ENCODE assay signal across 10 mouse cellular contexts in genomic region chr16:30390650-30391340, GRCm38 (mm10). TPM values are rescaled to one million over a fixed set of nuclear protein-coding genes. Genes with fewer than 3 reads are reported as not detected.
DNase-seq lines count a peak whose midpoint lies in the region; ATAC-seq and TF ChIP-seq lines count a peak whose summit lies in the region.
"Had no signal": no experiment of that assay in that cellular context is flagged by ENCODE, and none has a peak within 500 bp of the region (broad histone marks: within the 10 kb centered on the region; RNA-seq: fewer than 3 reads in every experiment).

No protein-coding gene starts in this region.

- H3K9ac ChIP-seq in kidney, embryonic 15.5 days = no peak overlapping the region

- intact Hi-C loops in left cerebral cortex, adult 2 months (cut with DNase I) = no loop called here

- no peak for ATAC-seq in kidney, embryonic 15.5 days (replicated peaks; ENCODE audit: low FRiP score)
- ATAC-seq: activated CD4-positive, CD25-positive, alpha-beta regulatory T cell, adult 4 months had no signal

- peaks cover 24% of the 10 kb centered on the region for H3K79me3 ChIP-seq in C2C12 (ENCODE audit: low read depth)

- no peak overlapping the region for H3K4me3 ChIP-seq in kidney, adult 2 months (ENCODE audit: insufficient read depth, low read depth, low read length)
- H3K4me3 ChIP-seq in kidney, embryonic 15.5 days (replicated peaks) = no peak overlapping the region
- no peak overlapping the region for H3K4me3 ChIP-seq in C2C12 (ENCODE audit: insufficient read depth, poor library complexity, severe bottlenecking)
- no peak overlapping the region for H3K4me3 ChIP-seq in cerebellum, adult 2 months (replicated peaks; ENCODE audit: insufficient read depth, low read depth, low read length)
- H3K4me3 ChIP-seq in left cerebral cortex, adult 2 months = no peak overlapping the region

- no peak for TF ChIP-seq CTCF in kidney, adult 2 months (conservative IDR thresholded peaks at IDR 0.05; ENCODE audit: insufficient read depth, insufficient read length, low read depth, low read length)
- TF ChIP-seq CTCF in C2C12 (IDR thresholded peaks at IDR 0.05; ENCODE audit: control insufficient read depth, insufficient read depth, insufficient read length) = no peak
- no peak for TF ChIP-seq CTCF in cerebellum, adult 2 months (IDR thresholded peaks at IDR 0.05; ENCODE audit: borderline replicate concordance, insufficient read depth, low read depth, low read length)
- no peak for TF ChIP-seq CTCF in left cerebral cortex, adult 2 months (IDR thresholded peaks at IDR 0.05)

- 64% methylated on average over 5 of the region's 5 CpGs for WGBS in kidney, adult 2 months
- WGBS in kidney, embryonic 15.5 days = 86% methylated on average over 5 of the region's 5 CpGs
- WGBS in cerebellum, adult 2 months = 78% methylated on average over 5 of the region's 5 CpGs

- H3K9me3 ChIP-seq in kidney, embryonic 15.5 days (replicated peaks) = no peaks in the 10 kb centered on the region

- H3K79me2 ChIP-seq in C2C12 (ENCODE audit: control insufficient read depth, insufficient read depth) = peaks cover 30% of the 10 kb centered on the region

- no peak overlapping the region for H3K4me2 ChIP-seq in kidney, embryonic 15.5 days

- H3K27me3 ChIP-seq in kidney, adult 2 months (replicated peaks; ENCODE audit: control insufficient read depth, insufficient read depth, low read length) = no peaks in the 10 kb centered on the region
- H3K27me3 ChIP-seq in kidney, embryonic 15.5 days = no peaks in the 10 kb centered on the region
- H3K27me3 ChIP-seq in C2C12 (ENCODE audit: control insufficient read depth, insufficient read depth, insufficient read length) = no peaks in the 10 kb centered on the region
- H3K27me3 ChIP-seq in cerebellum, adult 2 months (ENCODE audit: control insufficient read depth, insufficient read depth, low read length) = no peaks in the 10 kb centered on the region

- DNase-seq in kidney, adult 2 months = peak; percentile 71
- peak; percentile 28 for DNase-seq in R1 (ENCODE audit: low read depth, low spot score)
- peak; percentile 36 to 53 for DNase-seq in kidney, postnatal 36 days
- no peak for DNase-seq in cerebellum, postnatal 36 days
- no peak for DNase-seq in cerebellum, adult 2 months
- no peak for DNase-seq in left cerebral cortex, adult 2 months (ENCODE audit: extremely low spot score in 1 of 2, low spot score in 2 of 2)
- DNase-seq: gastrocnemius, postnatal 10 days had no signal

- no peak overlapping the region for H3ac ChIP-seq in C2C12 (ENCODE audit: control insufficient read depth, insufficient read length, low read depth)

- peaks cover 8% of the 10 kb centered on the region; the same call in 1 of the 2 replicates for H3K4me1 ChIP-seq in kidney, adult 2 months (ENCODE audit: control insufficient read depth, insufficient read depth, low read length)
- H3K4me1 ChIP-seq in kidney, embryonic 15.5 days = peaks cover 26% of the 10 kb centered on the region
- H3K4me1 ChIP-seq in cerebellum, adult 2 months (ENCODE audit: control insufficient read depth, insufficient read depth, low read length) = peaks cover 2% of the 10 kb centered on the region; the same call in 1 of the 2 replicates

- no peak for TF ChIP-seq POLR2A in kidney, adult 2 months (IDR thresholded peaks at IDR 0.05; ENCODE audit: low read depth, low read length)
- TF ChIP-seq POLR2A in cerebellum, adult 2 months (IDR thresholded peaks at IDR 0.05; ENCODE audit: borderline replicate concordance, insufficient read depth, low read length) = no peak

- no peak overlapping the region; the same call in 1 of the 2 replicates for H3K27ac ChIP-seq in kidney, adult 2 months (ENCODE audit: insufficient read depth, low read depth, low read length)
- H3K27ac ChIP-seq in kidney, embryonic 15.5 days = no peak overlapping the region
- no peak overlapping the region for H3K27ac ChIP-seq in cerebellum, adult 2 months (ENCODE audit: insufficient read depth, low read length)
- H3K27ac ChIP-seq in left cerebral cortex, adult 2 months = no peak overlapping the region

- H3K36me3 ChIP-seq in kidney, adult 2 months (ENCODE audit: control insufficient read depth, insufficient read depth, low read length) = no peaks in the 10 kb centered on the region
- H3K36me3 ChIP-seq in kidney, embryonic 15.5 days = peaks cover 3% of the 10 kb centered on the region
- peaks cover 14% of the 10 kb centered on the region for H3K36me3 ChIP-seq in C2C12 (ENCODE audit: control insufficient read depth, insufficient read depth)

TF ChIP-seq in C2C12, 6 proteins besides CTCF, POLR2A, EP300 and RAD21:
- peak; percentile 44 for TF ChIP-seq CEBPB (IDR thresholded peaks at IDR 0.05; ENCODE audit: low read depth)
- TF ChIP-seq MAX (IDR thresholded peaks at IDR 0.05) = no peak
- peak; percentile 97 for TF ChIP-seq FOSL1 (IDR thresholded peaks at IDR 0.05; ENCODE audit: insufficient read depth, low read length, poor library complexity, severe bottlenecking)
- no peak for TF ChIP-seq MYOD1 (IDR thresholded peaks at IDR 0.05; ENCODE audit: control insufficient read depth, insufficient read length, low read depth)
- no peak for TF ChIP-seq USF1 (IDR thresholded peaks at IDR 0.05; ENCODE audit: low read depth)
- no peak for TF ChIP-seq MYOG (IDR thresholded peaks at IDR 0.05; ENCODE audit: control insufficient read depth, extremely low read depth, insufficient read length)

RNA-seq across cellular contexts. Expression of gene Atp13a3, which starts 15.0 kb away (rescaled TPM):
- 23.5 and 25.4 TPM in 2 replicates for polyA plus RNA-seq in kidney, adult 2 months (2012; rRNA removed)
- 12.1 and 14.0 TPM in 2 replicates for polyA plus RNA-seq in kidney, embryonic 15.5 days (2015; fragmentation: Nextera tagmentation; extraction: Ambion mirVana)
- polyA plus RNA-seq in C2C12 (2012; fragmentation: generic; extraction: Trizol) = 30.5 TPM
- polyA plus RNA-seq in cerebellum, adult 2 months (2012; rRNA removed) = 31.4 and 34.7 TPM in 2 replicates
- 10 to 100 TPM; 71.3 to 73.7 TPM for total RNA-seq in left cerebral cortex, adult 2 months (2021)

Comparison
In these comparisons a context has a peak if more than half of its experiments do, and no peak if none do; other contexts are left out.
1. DNase-seq: peak in kidney, adult 2 months (single experiment), R1 (single experiment) and kidney, postnatal 36 days (2 of 2); none in cerebellum, postnatal 36 days (0 of 2), cerebellum, adult 2 months (0 of 2) and left cerebral cortex, adult 2 months (0 of 2).